In genomic region chr1:193449394-193450103, GRCm38 (mm10) we compare ENCODE assay signal across 8 mouse cellular contexts.
DNase-seq lines count a peak whose midpoint lies in the region; ATAC-seq lines count a peak whose summit lies in the region.

No protein-coding gene starts in this region.

- H3K27ac ChIP-seq in forebrain, embryonic 13.5 days = peak overlapping the region; percentile 68
- H3K27ac ChIP-seq in hindbrain, embryonic 10.5 days = peak overlapping the region; percentile 87

- no peak for ATAC-seq in CD4-positive, CD25-positive, alpha-beta regulatory T cell, adult 4 months
- peak; percentile 80 for ATAC-seq in forebrain, embryonic 13.5 days
- ATAC-seq in megakaryocyte, adult 5-6 weeks (ENCODE audit: poor library complexity, severe bottlenecking) = peak; percentile 52

- no peaks in the 10 kb centered on the region for H3K36me3 ChIP-seq in forebrain, embryonic 13.5 days (ENCODE audit: poor library complexity, severe bottlenecking)
- no peaks in the 10 kb centered on the region for H3K36me3 ChIP-seq in hindbrain, embryonic 10.5 days

- H3K4me3 ChIP-seq in forebrain, embryonic 13.5 days = no peak overlapping the region
- no peak overlapping the region for H3K4me3 ChIP-seq in hindbrain, embryonic 10.5 days

- no peak overlapping the region; the same call in 1 of the 2 replicates for H3K9ac ChIP-seq in forebrain, embryonic 13.5 days

- H3K9me3 ChIP-seq in forebrain, embryonic 13.5 days (replicated peaks) = no peaks in the 10 kb centered on the region
- no peaks in the 10 kb centered on the region for H3K9me3 ChIP-seq in hindbrain, embryonic 10.5 days

- WGBS in forebrain, embryonic 13.5 days = 16% methylated on average over 7 of the region's 7 CpGs
- WGBS in hindbrain, embryonic 10.5 days = 20% methylated on average over 7 of the region's 7 CpGs

- H3K4me1 ChIP-seq in forebrain, embryonic 13.5 days = peaks cover 16% of the 10 kb centered on the region
- peaks cover 21% of the 10 kb centered on the region for H3K4me1 ChIP-seq in hindbrain, embryonic 10.5 days (replicated peaks)

- no peaks in the 10 kb centered on the region for H3K27me3 ChIP-seq in forebrain, embryonic 13.5 days
- H3K27me3 ChIP-seq in hindbrain, embryonic 10.5 days (ENCODE audit: insufficient read depth, poor library complexity, severe bottlenecking) = no peaks in the 10 kb centered on the region

- H3K4me2 ChIP-seq in forebrain, embryonic 13.5 days = no peak overlapping the region

- DNase-seq in CD4-positive, CD25-positive, alpha-beta regulatory T cell, adult 2 months (ENCODE audit: low read depth, low spot score) = peak; percentile 40
- peak; percentile 33 for DNase-seq in c-Kit-positive CD71-negative TER-119-negative erythroid progenitor cells, embryonic 14.5 days (ENCODE audit: low read depth)
- DNase-seq in hindbrain, embryonic 10.5 days (ENCODE audit: low spot score) = peak; percentile 62
- peak; percentile 47 to 51 for DNase-seq in layer of hippocampus, postnatal 10 days (ENCODE audit: low spot score in 2 of 2)
- peak; percentile 14 for DNase-seq in skeletal muscle tissue, adult 2 months (ENCODE audit: low read depth, low spot score)
